Mouse (Mus musculus) G1E (cell line): ENCODE measurements around the gene Trir. TPM values are rescaled to one million over a fixed set of nuclear protein-coding genes. Genes with fewer than 3 reads are reported as not detected.

Experiments used
- ATAC-seq: 2 replicates; pipeline ENCODE4 v1.8.0; 2016; ENCODE audit warnings: mild to moderate bottlenecking; ENCODE audit not compliant: insufficient number of reproducible peaks, poor library complexity, low FRiP score, severe bottlenecking; ENCODE audit errors: extremely low read depth
- DNase-seq: peaks from one replicate; pipeline ENCODE4 v3.0.0; 2012; ENCODE audit warnings: low spot score
- H3K27me3 ChIP-seq: 2 replicates; pipeline ENCODE4 v1.6.1; 2012; ENCODE audit warnings: mild to moderate bottlenecking, low read length, inconsistent platforms; ENCODE audit not compliant: insufficient read depth
- H3K36me3 ChIP-seq: replicated peaks from 2 replicates; pipeline ENCODE3; 2012; ENCODE audit warnings: mild to moderate bottlenecking, inconsistent platforms
- H3K4me1 ChIP-seq: 2 replicates; pipeline ENCODE4 v1.6.1; 2012; ENCODE audit warnings: low read depth, low read length, inconsistent platforms, mixed read lengths; ENCODE audit not compliant: insufficient read depth
- H3K4me3 ChIP-seq: 2 replicates; pipeline ENCODE4 v1.5.1; 2012; ENCODE audit warnings: low read depth, mild to moderate bottlenecking, inconsistent platforms, low read length, moderate library complexity, mixed read lengths
- H3K9me3 ChIP-seq: replicated peaks from 2 replicates; pipeline ENCODE4 v1.6.1; 2012; ENCODE audit warnings: inconsistent platforms
- CTCF ChIP-seq: IDR thresholded peaks from 2 replicates; pipeline ENCODE4 v1.5.1; 2012; ENCODE audit warnings: low read depth, low read length, inconsistent platforms, mixed read lengths
- GATA1 ChIP-seq: IDR thresholded peaks from 2 replicates; pipeline ENCODE4 v1.6.1; 2012; ENCODE audit warnings: borderline replicate concordance, low read length, inconsistent platforms, mixed read lengths
- GATA2 ChIP-seq: IDR thresholded peaks from 2 replicates; pipeline ENCODE4 v1.6.1; 2012; ENCODE audit warnings: low read depth, low read length, inconsistent platforms, borderline replicate concordance
- POLR2AphosphoS5 ChIP-seq: IDR thresholded peaks from 2 replicates; pipeline ENCODE4 v1.6.1; 2012; ENCODE audit warnings: low read depth, low read length, inconsistent platforms; ENCODE audit not compliant: insufficient replicate concordance
- TAL1 ChIP-seq: conservative IDR thresholded peaks from 2 replicates; pipeline ENCODE4 v1.6.1; 2012; ENCODE audit warnings: low read depth, low read length, inconsistent platforms, mixed read lengths
- polyA plus RNA-seq: library from polyadenylated mRNA; stranded (reverse); fragments of >175 nt; gene quantifications from 2 replicates; pipeline ENCODE4 v1.2.3, GENCODE M21; 2012
- total RNA-seq, 2 experiments: library from RNA; stranded (forward) in 1 of 2; stranded (reverse) in 1 of 2; fragments of 200-1000 nt in 1 of 2; fragments of >200 nt in 1 of 2; fragmentation: Nextera tagmentation in 1 of 2; gene quantifications; 2 replicates each; pipeline ENCODE4 v1.2.3; 2014 to 2017

The Trir gene
- total and polyA plus RNA-seq, 3 experiments: 61.3 to 263 (median 151) TPM

DNA sequence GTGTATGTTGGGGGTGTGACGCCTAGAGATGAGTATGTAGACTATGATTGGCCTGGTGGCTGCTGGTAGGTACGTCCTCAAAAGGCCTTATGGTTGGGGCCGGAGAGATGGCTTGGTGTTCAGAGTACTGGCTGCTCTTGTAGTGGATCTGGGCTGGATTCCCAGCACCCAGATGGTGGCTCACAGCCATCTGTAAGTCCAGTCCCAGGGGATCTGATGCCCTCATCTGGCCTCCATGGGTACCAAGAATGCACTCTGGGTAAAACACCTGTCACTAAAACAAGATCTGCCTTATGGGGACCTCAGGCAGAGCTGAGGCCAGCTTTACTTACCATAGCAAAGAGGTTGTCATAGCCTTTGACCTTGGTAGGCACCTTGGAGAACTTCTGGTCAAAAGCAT is 2.8 kb upstream of the Trir start:
- peak overlapping the region; percentile 88 for H3K4me3 ChIP-seq
- H3K4me1 ChIP-seq: peaks cover 52% of the 10 kb centered on the region
- ATAC-seq (no peak), DNase-seq (no peak)
- H3K27me3 ChIP-seq: no peaks in the 10 kb centered on the region
- no peak for TF ChIP-seq GATA2
- TF ChIP-seq GATA1: no peak
- no peak for TF ChIP-seq POLR2AphosphoS5
- TF ChIP-seq CTCF: no peak
- TF ChIP-seq TAL1: no peak
- no peaks in the 10 kb centered on the region for H3K9me3 ChIP-seq
- H3K36me3 ChIP-seq: peaks cover 60% of the 10 kb centered on the region

- peak within 1 kb of the TSS; percentile 88 for H3K4me3 ChIP-seq
- TF ChIP-seq TAL1: no peak
- TF ChIP-seq CTCF: no peak
- TF ChIP-seq GATA2: no peak
- TF ChIP-seq GATA1: no peak
- no peak for TF ChIP-seq POLR2AphosphoS5
- H3K4me1 ChIP-seq: peaks cover 62% of the 10 kb centered on the region
- peak; percentile 82 for ATAC-seq
- no peaks in the 10 kb centered on the region for H3K9me3 ChIP-seq
- H3K36me3 ChIP-seq: peaks cover 60% of the 10 kb centered on the region
- peak; percentile 90 for DNase-seq
- no peaks in the 10 kb centered on the region for H3K27me3 ChIP-seq
Observed at GRCm38 (mm10) chr8:85025098-85025932, 1.3 kb upstream of the Trir start, which contains the start of gene Asna1. Gene Asna1 (minus strand): TSS chr8:85025281.

GRCm38 (mm10) chr8:85027516-85027855 is 863 bp downstream of the Trir start:
- Histone ChIP-seq H3K27me3 (no peaks in the 10 kb centered on the region), H3K36me3 (peaks cover 59% of the 10 kb centered on the region), H3K4me3 (peak overlapping the region; percentile 95), H3K9me3 (no peaks in the 10 kb centered on the region), H3K4me1 (peaks cover 68% of the 10 kb centered on the region)
- TF ChIP-seq TAL1 (no peak), POLR2AphosphoS5 (no peak), GATA1 (no peak), GATA2 (no peak), CTCF (no peak)
- ATAC-seq (no peak), DNase-seq (no peak)

DNA sequence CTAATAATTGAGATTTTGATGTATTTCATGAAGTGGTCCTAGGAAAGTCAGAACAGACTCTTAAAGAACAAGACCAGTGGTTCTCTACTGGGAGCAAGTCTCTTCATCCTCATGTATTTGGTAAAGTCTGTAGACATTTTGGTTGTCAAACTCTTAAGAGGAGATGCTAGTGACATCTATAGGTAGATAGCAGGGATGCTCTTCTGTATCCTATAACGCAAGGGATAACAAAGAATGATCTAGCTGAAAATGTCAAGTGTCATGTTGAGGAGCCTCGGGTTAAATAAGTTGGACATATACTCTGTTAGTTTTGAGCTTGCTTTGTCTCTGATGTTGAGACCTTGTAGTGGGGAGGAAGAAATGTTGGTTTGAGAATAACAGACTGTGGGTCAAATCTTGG is 1.3 kb downstream of the Trir start:
- H3K9me3 ChIP-seq: no peaks in the 10 kb centered on the region
- H3K4me1 ChIP-seq: peaks cover 69% of the 10 kb centered on the region
- DNase-seq: no peak
- no peak for ATAC-seq
- no peak for TF ChIP-seq TAL1
- TF ChIP-seq POLR2AphosphoS5: no peak
- TF ChIP-seq CTCF: no peak
- TF ChIP-seq GATA1: no peak
- TF ChIP-seq GATA2: no peak
- peaks cover 61% of the 10 kb centered on the region for H3K36me3 ChIP-seq
- no peaks in the 10 kb centered on the region for H3K27me3 ChIP-seq
- H3K4me3 ChIP-seq: peak overlapping the region; percentile 95

DNA sequence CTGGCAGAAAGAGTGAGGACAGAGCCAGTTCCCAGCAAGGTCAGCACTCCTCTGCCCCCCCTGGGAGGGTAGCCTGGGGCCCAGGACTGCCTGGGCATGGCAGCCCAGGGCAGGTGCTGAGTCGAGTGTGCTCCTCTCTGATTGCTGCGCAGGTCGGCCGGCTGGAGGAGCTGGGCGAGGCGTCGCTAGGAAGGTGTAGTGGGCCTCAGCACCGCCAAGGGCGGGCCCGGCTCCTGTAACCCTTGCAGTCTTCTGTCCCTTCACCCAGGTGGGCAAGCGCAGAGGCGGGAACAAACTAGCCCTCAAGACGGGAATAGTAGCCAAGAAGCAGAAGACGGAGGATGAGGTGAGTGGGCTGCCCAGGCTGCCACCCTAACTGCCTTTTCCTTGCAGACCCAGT is 2.6 kb downstream of the Trir start:
- Histone ChIP-seq H3K4me3 (peak overlapping the region; percentile 95; the same call in 1 of the 2 replicates), H3K4me1 (peaks cover 68% of the 10 kb centered on the region), H3K9me3 (no peaks in the 10 kb centered on the region), H3K27me3 (no peaks in the 10 kb centered on the region), H3K36me3 (peaks cover 61% of the 10 kb centered on the region)
- ATAC-seq (no peak), DNase-seq (no peak)
- TF ChIP-seq GATA1 (no peak), TAL1 (no peak), CTCF (no peak), POLR2AphosphoS5 (no peak), GATA2 (no peak)

DNA sequence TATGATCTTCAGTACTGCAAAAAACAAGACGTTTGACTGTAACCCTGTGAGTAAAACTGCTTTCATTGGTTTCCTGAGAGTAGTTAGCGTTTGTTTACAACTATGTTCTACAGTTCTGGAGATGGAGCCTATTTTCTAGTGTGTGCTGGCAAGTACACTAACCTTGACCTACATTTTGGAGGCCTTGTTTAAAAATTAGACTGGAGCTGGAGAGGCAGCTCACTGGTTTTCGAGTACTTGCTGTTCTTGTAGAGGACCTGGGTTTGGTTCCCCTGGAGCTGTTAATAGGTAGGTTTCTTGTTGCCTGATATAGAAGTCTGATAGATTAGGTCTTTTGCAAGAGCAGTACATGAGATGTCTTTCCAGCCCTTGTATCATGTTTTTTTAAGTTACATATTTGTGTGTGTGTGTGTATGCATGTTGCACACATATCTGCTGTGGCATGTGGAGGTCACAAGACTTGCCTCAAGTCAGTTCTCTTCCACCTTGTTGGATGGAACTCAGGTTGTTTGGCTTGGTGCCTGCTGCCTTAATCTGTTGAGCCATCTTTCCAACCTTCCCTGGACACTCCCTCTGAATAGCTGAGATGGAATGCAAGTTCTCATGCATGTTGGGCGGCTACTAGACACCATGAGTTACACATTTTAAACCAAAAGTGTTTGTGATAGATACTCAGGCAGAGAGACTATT is 6.1 kb downstream of the Trir start:
- H3K9me3 ChIP-seq: no peaks in the 10 kb centered on the region
- H3K4me3 ChIP-seq: no peak overlapping the region
- ATAC-seq (no peak), DNase-seq (no peak)
- peaks cover 70% of the 10 kb centered on the region for H3K4me1 ChIP-seq
- H3K36me3 ChIP-seq: peaks cover 65% of the 10 kb centered on the region
- no peaks in the 10 kb centered on the region for H3K27me3 ChIP-seq
- TF ChIP-seq GATA1 (no peak), CTCF (no peak), POLR2AphosphoS5 (no peak), GATA2 (no peak), TAL1 (no peak)
